Mouse (Mus musculus): Measurements from ENCODE around the gene Dync1i2.
A peak's percentile ranks its signal among the peaks of the same experiment; 100 is the strongest.

Dync1i2 gene

GRCm38 (mm10) chr2:71203819-71204432 lies 7.6 kb upstream of the Dync1i2 start:
- no peak for DNase-seq (ENCODE audit: low spot score in 2 of 2)

GRCm38 (mm10) chr2:71209041-71209755 lies 2.3 kb upstream of the Dync1i2 start:
- no peak for DNase-seq (ENCODE audit: low spot score in 2 of 2)

DNA sequence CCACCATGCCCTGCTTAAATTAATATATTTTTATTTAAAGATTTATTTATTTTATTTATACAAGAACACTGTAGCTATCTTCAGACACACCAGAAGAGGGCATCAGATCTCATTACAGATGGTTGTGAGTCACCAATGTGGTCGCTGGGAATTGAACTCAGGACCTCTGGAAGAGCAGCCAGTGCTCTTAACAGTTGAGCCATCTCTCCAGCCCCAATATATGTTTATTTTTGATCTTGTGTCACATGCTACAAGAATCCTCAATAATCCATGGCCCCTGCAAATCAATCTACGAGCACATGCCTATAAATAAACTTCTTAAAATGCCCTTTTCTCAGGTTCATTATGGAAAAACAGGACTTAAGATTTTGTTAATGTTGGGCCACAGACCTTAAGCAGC lies 410 bp upstream of the Dync1i2 start:
- no peak for DNase-seq (ENCODE audit: low spot score in 2 of 2)

- no peak for DNase-seq (ENCODE audit: low spot score in 2 of 2)
These were observed 837 bp downstream of the Dync1i2 start for GRCm38 (mm10) chr2:71212360-71212726.

DNA sequence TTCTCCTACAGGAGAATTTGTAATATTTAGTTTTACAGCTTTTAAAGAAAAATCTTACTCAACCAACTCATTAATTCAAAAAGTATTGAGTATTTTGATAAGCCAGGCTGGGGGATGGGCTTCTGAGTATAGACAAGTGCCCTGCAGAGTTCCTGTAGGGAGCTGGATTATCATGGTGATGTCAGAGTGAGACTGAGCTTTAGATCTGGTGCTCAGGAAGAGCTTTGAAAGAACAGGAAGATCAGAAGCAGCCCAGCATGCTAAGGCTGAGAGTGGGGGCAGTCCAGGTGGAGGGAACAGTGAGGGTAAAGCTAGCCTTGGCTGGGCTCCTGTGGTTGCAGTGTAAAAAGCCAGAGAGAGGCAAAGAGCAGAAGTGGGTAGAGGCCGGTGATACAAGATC lies 9.5 kb downstream of the Dync1i2 start:
- peak; percentile 40 to 60 for DNase-seq (ENCODE audit: low spot score in 2 of 2)

- no peak for DNase-seq (ENCODE audit: low spot score in 2 of 2)
These were observed 15.9 kb downstream of the Dync1i2 start for GRCm38 (mm10) chr2:71227398-71227797.

DNA sequence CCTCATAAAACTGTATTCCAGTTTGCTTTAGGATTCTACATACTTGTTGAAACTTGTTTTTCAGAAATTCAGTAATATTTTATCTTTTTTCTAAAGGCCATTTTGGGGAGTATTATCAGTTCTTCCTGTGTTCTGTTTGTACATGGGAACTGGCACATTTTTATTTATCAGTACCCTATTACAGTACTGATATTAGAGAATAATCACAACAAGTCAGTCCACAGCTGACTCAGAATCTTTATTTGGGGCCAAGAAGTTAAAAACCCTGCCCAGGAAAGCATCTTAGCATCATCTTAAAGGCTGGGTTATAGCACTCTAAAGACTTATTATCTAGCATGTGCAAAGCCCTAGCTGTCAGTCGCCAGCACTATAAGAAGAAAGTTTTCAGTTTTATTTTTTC lies 18.1 kb downstream of the Dync1i2 start:
- DNase-seq (ENCODE audit: low spot score in 2 of 2), result no peak

DNA sequence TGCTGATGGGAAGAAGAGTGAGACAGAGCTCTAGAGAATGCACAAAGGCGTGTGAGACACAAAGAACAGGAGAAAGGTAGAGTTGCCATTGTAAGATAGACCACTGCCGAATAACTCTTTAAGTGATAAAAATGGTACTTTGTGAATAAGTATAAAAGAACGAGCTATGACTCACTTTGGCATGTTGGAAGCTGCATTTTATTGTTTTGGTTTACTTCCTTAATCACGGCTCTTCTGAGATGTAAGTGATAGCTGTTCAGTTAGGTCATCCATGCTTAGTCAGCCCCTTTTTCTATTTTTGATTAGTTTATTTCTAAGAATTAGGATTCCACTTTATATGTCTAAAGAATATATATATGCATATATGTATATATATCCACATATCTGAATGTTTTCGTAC lies 20.4 kb downstream of the Dync1i2 start:
- DNase-seq (ENCODE audit: low spot score in 2 of 2), result no peak

DNA sequence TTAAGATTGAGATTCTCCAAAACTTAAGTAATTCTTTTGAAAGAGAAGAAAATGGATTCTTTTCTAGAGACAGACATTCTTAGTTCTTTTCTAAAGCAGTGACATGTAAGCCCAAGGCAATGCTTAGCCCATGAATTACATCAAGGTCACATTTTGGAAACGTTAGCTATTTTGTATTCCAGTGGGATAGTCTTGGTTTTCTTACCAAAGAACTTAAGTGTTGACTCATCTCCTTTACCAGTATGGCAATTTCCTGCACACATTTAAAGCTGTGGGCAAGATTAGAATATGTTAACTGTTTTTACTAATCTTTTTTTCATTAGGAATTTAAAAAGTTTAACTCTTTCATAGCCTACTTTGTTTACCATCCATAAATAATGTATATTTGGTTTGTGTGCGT lies 21.5 kb downstream of the Dync1i2 start:
- no peak for DNase-seq (ENCODE audit: low spot score in 2 of 2)

- no peak for DNase-seq (ENCODE audit: low spot score in 2 of 2)
These were observed 23.9 kb downstream of the Dync1i2 start for GRCm38 (mm10) chr2:71235420-71235819.

GRCm38 (mm10) chr2:71236009-71236408 lies 24.5 kb downstream of the Dync1i2 start:
- no peak for DNase-seq (ENCODE audit: low spot score in 2 of 2)

- no peak for DNase-seq (ENCODE audit: low spot score in 2 of 2)
These were observed 30.0 kb downstream of the Dync1i2 start for GRCm38 (mm10) chr2:71241505-71241904.

DNA sequence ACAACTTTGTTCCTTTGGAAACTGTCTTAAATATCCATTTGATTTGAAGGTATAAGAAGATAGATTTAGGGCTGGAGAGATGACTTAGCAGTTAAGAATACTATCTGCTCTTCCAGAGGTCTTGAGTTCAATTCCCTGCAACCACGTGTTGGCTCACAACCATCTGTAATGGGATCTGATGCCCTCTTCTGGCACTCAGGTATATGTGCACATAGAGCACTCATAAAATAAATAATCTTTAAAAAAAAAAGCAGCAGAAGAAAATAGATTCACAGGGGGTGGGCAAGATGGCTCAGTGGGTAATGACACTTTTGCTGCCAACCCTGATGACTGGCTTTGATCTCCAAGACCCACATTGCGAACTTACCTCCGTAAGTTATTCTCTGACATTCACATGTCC lies 30.7 kb downstream of the Dync1i2 start:
- DNase-seq (ENCODE audit: low spot score in 2 of 2), result no peak

GRCm38 (mm10) chr2:71243058-71243672 lies 31.7 kb downstream of the Dync1i2 start:
- DNase-seq (ENCODE audit: low spot score in 2 of 2), result no peak

- no peak for DNase-seq (ENCODE audit: low spot score in 2 of 2)
These were observed 33.3 kb downstream of the Dync1i2 start for GRCm38 (mm10) chr2:71244807-71245206.

- no peak for DNase-seq (ENCODE audit: low spot score in 2 of 2)
These were observed 33.9 kb downstream of the Dync1i2 start for GRCm38 (mm10) chr2:71245416-71245815.

GRCm38 (mm10) chr2:71246096-71246495 lies 34.6 kb downstream of the Dync1i2 start:
- DNase-seq (ENCODE audit: low spot score in 2 of 2), result no peak

- no peak for DNase-seq (ENCODE audit: low spot score in 2 of 2)
These were observed 36.6 kb downstream of the Dync1i2 start for GRCm38 (mm10) chr2:71248071-71248470.

DNA sequence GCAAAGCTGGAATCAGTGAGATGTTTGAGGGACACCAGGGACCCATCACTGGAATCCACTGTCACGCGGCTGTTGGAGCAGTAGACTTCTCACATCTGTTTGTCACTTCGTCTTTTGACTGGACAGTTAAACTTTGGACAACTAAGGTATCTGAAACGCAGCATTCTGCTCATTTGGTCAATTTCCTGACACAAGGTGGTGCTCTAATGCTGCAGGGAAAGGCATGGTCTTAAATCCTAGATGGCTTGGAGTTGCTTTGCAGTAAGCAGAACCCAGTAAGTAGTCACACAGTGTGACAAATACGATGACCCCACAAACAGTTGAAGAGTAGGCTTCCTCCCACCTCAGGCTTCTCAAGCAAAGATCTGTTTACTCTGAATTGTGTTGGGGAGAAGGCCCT lies 39.3 kb downstream of the Dync1i2 start:
- no peak for DNase-seq (ENCODE audit: low spot score in 2 of 2)

DNA sequence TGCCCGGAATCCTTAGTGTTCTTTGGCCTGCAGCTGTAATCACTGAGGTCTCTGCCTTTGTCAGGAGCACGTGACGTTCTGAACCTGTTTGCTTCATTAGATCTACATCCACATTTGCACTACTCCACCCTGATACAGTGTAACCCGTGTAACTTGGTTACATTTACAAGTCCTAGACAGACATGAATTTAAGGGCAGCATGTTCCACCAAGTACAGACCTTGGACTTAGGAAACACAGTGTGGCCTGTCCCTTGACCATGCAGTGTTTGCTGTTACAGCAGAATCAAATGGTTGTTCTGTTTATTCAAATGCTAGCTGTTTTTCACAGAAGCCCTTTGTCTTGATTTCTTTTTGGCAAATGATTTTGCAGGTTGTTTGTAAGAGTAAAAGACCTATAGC lies 43.3 kb downstream of the Dync1i2 start:
- no peak for DNase-seq (ENCODE audit: low spot score in 2 of 2)

DNA sequence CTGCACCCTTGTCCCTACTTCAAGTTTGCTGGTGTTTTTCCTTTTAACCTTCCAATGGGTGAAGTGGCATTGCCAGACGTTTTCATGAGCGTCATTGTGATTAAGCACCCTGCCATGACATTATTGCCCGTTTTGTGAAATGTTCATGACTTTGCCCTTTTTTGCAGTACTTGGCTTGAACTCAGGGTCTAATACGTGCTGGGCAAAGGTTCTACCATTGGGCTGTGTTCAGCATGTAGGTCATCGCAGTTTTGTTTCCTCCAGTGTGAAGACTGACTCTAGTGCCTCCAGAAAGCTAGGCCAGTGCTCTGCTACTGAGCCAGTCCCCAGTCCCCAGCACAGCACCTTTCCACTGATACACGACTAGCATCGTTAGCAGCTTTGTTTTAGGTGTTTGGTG lies 45.1 kb downstream of the Dync1i2 start:
- DNase-seq (ENCODE audit: low spot score in 2 of 2), result no peak

DNA sequence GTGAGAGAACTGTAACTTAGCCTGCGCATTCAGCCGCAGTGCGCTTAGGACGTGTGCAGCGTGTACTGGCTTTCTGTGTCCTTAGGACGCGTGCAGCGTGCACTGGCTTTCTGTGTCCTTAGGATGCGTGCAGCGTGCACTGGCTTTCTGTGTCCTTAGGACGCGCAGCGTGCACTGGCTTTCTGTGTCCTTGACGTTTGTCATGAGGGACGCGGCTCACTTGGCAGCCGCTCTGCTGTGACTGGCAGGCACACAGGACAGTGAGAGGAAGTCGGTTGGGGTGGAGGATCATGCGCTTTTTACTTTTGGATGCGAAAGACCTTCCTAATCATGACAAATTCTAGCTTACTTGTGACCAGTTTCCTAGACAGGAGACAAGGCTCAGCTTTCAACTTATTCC lies 53.1 kb downstream of the Dync1i2 start:
- no peak for DNase-seq (ENCODE audit: low spot score in 2 of 2)

- no peak for DNase-seq (ENCODE audit: low spot score in 2 of 2)
These were observed 57.2 kb downstream of the Dync1i2 start for GRCm38 (mm10) chr2:71268691-71269090.

Measured in spleen, postnatal 36 days (tissue).